11 mouse cellular contexts compared by ENCODE assay signal in the genomic region with DNA sequence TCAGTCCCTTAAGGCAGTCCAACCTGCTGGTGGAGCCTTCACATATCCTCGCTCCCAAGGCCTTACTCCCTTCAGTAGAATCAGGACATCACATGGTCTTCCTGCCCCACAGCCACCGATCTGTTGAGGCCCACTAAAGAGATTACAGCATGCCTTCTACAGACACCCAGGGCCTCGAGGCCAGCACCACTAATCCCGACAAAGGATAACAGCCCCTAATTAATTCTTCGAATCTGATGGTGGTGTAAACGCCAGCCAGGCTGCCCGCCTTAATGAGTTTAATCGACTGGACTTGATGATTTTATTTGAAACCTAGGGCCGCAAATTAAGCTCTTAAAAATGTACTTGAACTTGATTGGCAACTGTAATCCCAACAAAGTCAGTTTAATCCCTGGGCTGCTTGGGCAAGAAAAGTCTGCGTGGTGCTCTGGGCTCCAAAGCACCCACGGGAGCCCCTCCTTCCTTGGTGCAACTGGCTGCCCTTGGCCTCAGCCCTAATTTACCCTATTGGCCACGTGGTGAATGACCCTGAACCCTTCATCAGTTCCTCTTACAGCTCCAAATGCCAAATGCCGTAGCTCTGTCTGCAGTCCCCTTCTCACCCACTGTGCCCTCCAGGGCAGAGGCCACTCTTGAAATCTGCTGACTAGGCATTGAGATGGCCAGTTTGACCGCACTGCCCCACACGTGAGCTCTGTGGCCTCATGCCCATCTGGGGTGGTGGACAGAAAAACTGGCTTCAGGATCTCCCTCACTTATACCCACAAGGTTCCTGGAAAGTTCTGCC.
DNase-seq lines count a peak whose midpoint lies in the region; ATAC-seq and TF ChIP-seq lines count a peak whose summit lies in the region.
"Had no signal": no experiment of that assay in that cellular context is flagged by ENCODE, and none has a peak within 500 bp of the region (broad histone marks: within the 10 kb centered on the region; RNA-seq: fewer than 3 reads in every experiment).

No protein-coding gene starts in this region.

- no peaks in the 10 kb centered on the region for H3K36me3 ChIP-seq in forebrain, embryonic 12.5 days (replicated peaks)
- H3K36me3 ChIP-seq in forebrain, postnatal 0 days (ENCODE audit: insufficient read depth): no peaks in the 10 kb centered on the region
- H3K36me3 ChIP-seq in liver, adult 2 months (ENCODE audit: control insufficient read depth, insufficient read depth, low read length): no peaks in the 10 kb centered on the region
- no peaks in the 10 kb centered on the region for H3K36me3 ChIP-seq in liver, embryonic 11.5 days (ENCODE audit: control insufficient read depth, insufficient read depth, low read length)
- no peaks in the 10 kb centered on the region for H3K36me3 ChIP-seq in forebrain, embryonic 16.5 days (ENCODE audit: control insufficient read depth, insufficient read depth)
- H3K36me3 ChIP-seq: neural tube, embryonic 15.5 days had no signal

- H3K4me3 ChIP-seq in forebrain, embryonic 12.5 days (replicated peaks): no peak overlapping the region
- no peak overlapping the region for H3K4me3 ChIP-seq in forebrain, postnatal 0 days (ENCODE audit: low read depth, low read length)
- no peak overlapping the region for H3K4me3 ChIP-seq in liver, adult 2 months (ENCODE audit: insufficient read depth, low read depth, low read length)
- no peak overlapping the region for H3K4me3 ChIP-seq in liver, embryonic 11.5 days (ENCODE audit: low read depth, low read length)
- H3K4me3 ChIP-seq in forebrain, embryonic 16.5 days (replicated peaks; ENCODE audit: low read length): no peak overlapping the region
- H3K4me3 ChIP-seq: neural tube, embryonic 15.5 days had no signal

- intact Hi-C loops in left cerebral cortex, postnatal 25 days (cut with DNase I): no loop called here

- no peak for TF ChIP-seq CTCF in forebrain, postnatal 0 days (IDR thresholded peaks at IDR 0.05; ENCODE audit: low read depth)
- 0 out of 2 replicates have a peak, but pooled peaks have one; percentile 10 for TF ChIP-seq CTCF in liver, adult 2 months (IDR thresholded peaks at IDR 0.05; ENCODE audit: low read depth, low read length)

- no peaks in the 10 kb centered on the region for H3K79me2 ChIP-seq in liver, adult 2 months (ENCODE audit: control insufficient read depth, insufficient read depth, low read length)

- TF ChIP-seq POLR2A in liver, adult 2 months (IDR thresholded peaks at IDR 0.05; ENCODE audit: extremely low read depth, insufficient read depth, low read length): no peak

- H3K4me2 ChIP-seq in forebrain, embryonic 12.5 days: no peak overlapping the region
- H3K4me2 ChIP-seq in forebrain, postnatal 0 days (ENCODE audit: low read depth): no peak overlapping the region
- no peak overlapping the region for H3K4me2 ChIP-seq in liver, embryonic 11.5 days
- no peak overlapping the region for H3K4me2 ChIP-seq in forebrain, embryonic 16.5 days (ENCODE audit: low read length)
- H3K4me2 ChIP-seq: neural tube, embryonic 15.5 days had no signal

- H3K9ac ChIP-seq in forebrain, embryonic 12.5 days: no peak overlapping the region
- H3K9ac ChIP-seq in forebrain, postnatal 0 days: no peak overlapping the region
- H3K9ac ChIP-seq in liver, adult 2 months (ENCODE audit: low read depth, low read length): no peak overlapping the region
- H3K9ac ChIP-seq in liver, embryonic 11.5 days (ENCODE audit: low read depth, low read length): no peak overlapping the region
- no peak overlapping the region for H3K9ac ChIP-seq in forebrain, embryonic 16.5 days (replicated peaks; ENCODE audit: low read depth, low read length)
- H3K9ac ChIP-seq: neural tube, embryonic 15.5 days had no signal

- peaks cover 10% of the 10 kb centered on the region; the same call in 1 of the 2 replicates for H3K4me1 ChIP-seq in forebrain, embryonic 12.5 days
- no peaks in the 10 kb centered on the region for H3K4me1 ChIP-seq in forebrain, postnatal 0 days (ENCODE audit: insufficient read depth)
- peaks cover 8% of the 10 kb centered on the region; the same call in 1 of the 2 replicates for H3K4me1 ChIP-seq in liver, adult 2 months (ENCODE audit: control insufficient read depth, insufficient read depth, low read length)
- no peaks in the 10 kb centered on the region for H3K4me1 ChIP-seq in liver, embryonic 11.5 days (replicated peaks; ENCODE audit: control insufficient read depth, insufficient read depth, low read length)
- no peaks in the 10 kb centered on the region for H3K4me1 ChIP-seq in forebrain, embryonic 16.5 days (replicated peaks; ENCODE audit: control insufficient read depth, insufficient read depth, low read length)
- H3K4me1 ChIP-seq: neural tube, embryonic 15.5 days had no signal

- WGBS in forebrain, embryonic 12.5 days: 26% methylated on average over 15 of the region's 15 CpGs
- WGBS in forebrain, postnatal 0 days: 20% methylated on average over 15 of the region's 15 CpGs
- WGBS in liver, adult 2 months: 53% methylated on average over 15 of the region's 15 CpGs
- WGBS in liver, embryonic 11.5 days: 60% methylated on average over 15 of the region's 15 CpGs
- 19% methylated on average over 15 of the region's 15 CpGs for WGBS in forebrain, embryonic 16.5 days

- H3K9me3 ChIP-seq in forebrain, embryonic 12.5 days: no peaks in the 10 kb centered on the region
- H3K9me3 ChIP-seq in forebrain, postnatal 0 days (ENCODE audit: low read length): no peaks in the 10 kb centered on the region
- H3K9me3 ChIP-seq in liver, embryonic 11.5 days (ENCODE audit: control insufficient read depth, low read length): no peaks in the 10 kb centered on the region
- no peaks in the 10 kb centered on the region for H3K9me3 ChIP-seq in forebrain, embryonic 16.5 days (ENCODE audit: control insufficient read depth, low read length)
- H3K9me3 ChIP-seq: neural tube, embryonic 15.5 days had no signal

- H3K27ac ChIP-seq in forebrain, embryonic 12.5 days: no peak overlapping the region
- H3K27ac ChIP-seq in forebrain, postnatal 0 days (ENCODE audit: low read depth, low read length): no peak overlapping the region
- no peak overlapping the region for H3K27ac ChIP-seq in liver, adult 2 months (replicated peaks; ENCODE audit: insufficient read depth, low read depth, low read length)
- no peak overlapping the region for H3K27ac ChIP-seq in liver, embryonic 11.5 days (ENCODE audit: low read depth, low read length)
- H3K27ac ChIP-seq in forebrain, embryonic 16.5 days (ENCODE audit: low read length): no peak overlapping the region
- H3K27ac ChIP-seq: kidney, postnatal 0 days; neural tube, embryonic 15.5 days had no signal

- DNase-seq in forebrain, postnatal 0 days: no peak
- peak; percentile 96 for DNase-seq in liver, adult 2 months (ENCODE audit: extremely low read depth, low read depth, low spot score)
- DNase-seq in liver, embryonic 11.5 days (ENCODE audit: low spot score): no peak
- peak; percentile 61 for DNase-seq in retina, postnatal 7 days (ENCODE audit: low read depth, low spot score)
- no peak for DNase-seq in left cerebral cortex, postnatal 25 days (ENCODE audit: low spot score in 2 of 2)
- DNase-seq: liver had no signal

- peak; percentile 51; the same call in 1 of the 2 replicates for ATAC-seq in forebrain, embryonic 12.5 days (ENCODE audit: low FRiP score)
- no peak; the same call in 1 of the 2 replicates for ATAC-seq in forebrain, postnatal 0 days
- no peak for ATAC-seq in liver, embryonic 11.5 days (replicated peaks; ENCODE audit: low FRiP score)
- peak; percentile 62; the same call in 1 of the 2 replicates for ATAC-seq in forebrain, embryonic 16.5 days
- no peak for ATAC-seq in granulocyte monocyte progenitor cell, adult 5-6 weeks (replicated peaks; ENCODE audit: poor library complexity, severe bottlenecking)

- peaks cover 63% of the 10 kb centered on the region for H3K27me3 ChIP-seq in forebrain, embryonic 12.5 days
- no peaks in the 10 kb centered on the region for H3K27me3 ChIP-seq in forebrain, postnatal 0 days (ENCODE audit: insufficient read depth, low read length)
- H3K27me3 ChIP-seq in liver, adult 2 months (ENCODE audit: control insufficient read depth, insufficient read depth, low read length): no peaks in the 10 kb centered on the region
- 0 out of 2 replicates have a peak, but pooled peaks cover 4% of the 10 kb centered on the region for H3K27me3 ChIP-seq in liver, embryonic 11.5 days (replicated peaks; ENCODE audit: control insufficient read depth, insufficient read depth, low read length)
- peaks cover 9% of the 10 kb centered on the region; the same call in 1 of the 2 replicates for H3K27me3 ChIP-seq in forebrain, embryonic 16.5 days (replicated peaks; ENCODE audit: control insufficient read depth, insufficient read depth, low read length)
- H3K27me3 ChIP-seq: neural tube, embryonic 15.5 days had no signal

Comparison
In these comparisons a context has a peak if more than half of its experiments do, and no peak if none do; other contexts are left out.
1. ATAC-seq: peak in forebrain, embryonic 12.5 days (single experiment) and forebrain, embryonic 16.5 days (single experiment); none in forebrain, postnatal 0 days (single experiment), liver, embryonic 11.5 days (single experiment) and granulocyte monocyte progenitor cell, adult 5-6 weeks (single experiment).
2. DNase-seq: peak in liver, adult 2 months (single experiment) and retina, postnatal 7 days (single experiment); none in forebrain, postnatal 0 days (single experiment), liver, embryonic 11.5 days (single experiment) and left cerebral cortex, postnatal 25 days (0 of 2).